Mouse (Mus musculus) WW6 (cell line): Measurements from ENCODE around the gene Acsbg2.

Experiments
- DNase-seq: peaks from one replicate; pipeline ENCODE4 v3.0.0-alpha.2; 2013; ENCODE audit warnings: low read depth, low spot score

The Acsbg2 gene

GRCm38 (mm10) chr17:56822380-56822779, 51.9 kb downstream of the Acsbg2 start:
- DNase-seq: no peak

DNA sequence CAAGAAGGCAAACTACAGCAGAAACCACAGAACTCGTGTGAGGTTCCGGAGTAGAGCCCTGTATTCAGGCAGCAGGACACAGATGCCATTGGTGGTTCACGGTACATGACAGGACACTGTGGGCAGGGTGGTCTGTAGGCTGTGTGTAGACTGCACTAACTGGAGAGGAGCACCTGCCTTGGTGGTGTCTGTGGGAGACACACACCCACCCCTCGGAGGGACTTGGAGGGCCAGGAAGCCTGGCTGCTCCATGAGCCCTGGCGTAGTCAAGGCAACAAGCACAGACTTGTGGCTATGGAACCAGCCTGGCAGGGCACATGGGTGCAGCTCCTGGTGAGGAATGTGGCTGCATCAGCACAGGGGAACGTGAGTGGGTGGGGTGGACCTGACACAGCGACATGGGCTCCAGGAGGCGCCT, 54.5 kb downstream of the Acsbg2 start:
- no peak for DNase-seq

GRCm38 (mm10) chr17:56819032-56819545, 55.2 kb downstream of the Acsbg2 start:
- DNase-seq: no peak

- DNase-seq: no peak
These were observed 56.1 kb downstream of the Acsbg2 start for GRCm38 (mm10) chr17:56818067-56818636.

- no peak for DNase-seq
These were observed 59.2 kb downstream of the Acsbg2 start for GRCm38 (mm10) chr17:56815057-56815345.

DNA sequence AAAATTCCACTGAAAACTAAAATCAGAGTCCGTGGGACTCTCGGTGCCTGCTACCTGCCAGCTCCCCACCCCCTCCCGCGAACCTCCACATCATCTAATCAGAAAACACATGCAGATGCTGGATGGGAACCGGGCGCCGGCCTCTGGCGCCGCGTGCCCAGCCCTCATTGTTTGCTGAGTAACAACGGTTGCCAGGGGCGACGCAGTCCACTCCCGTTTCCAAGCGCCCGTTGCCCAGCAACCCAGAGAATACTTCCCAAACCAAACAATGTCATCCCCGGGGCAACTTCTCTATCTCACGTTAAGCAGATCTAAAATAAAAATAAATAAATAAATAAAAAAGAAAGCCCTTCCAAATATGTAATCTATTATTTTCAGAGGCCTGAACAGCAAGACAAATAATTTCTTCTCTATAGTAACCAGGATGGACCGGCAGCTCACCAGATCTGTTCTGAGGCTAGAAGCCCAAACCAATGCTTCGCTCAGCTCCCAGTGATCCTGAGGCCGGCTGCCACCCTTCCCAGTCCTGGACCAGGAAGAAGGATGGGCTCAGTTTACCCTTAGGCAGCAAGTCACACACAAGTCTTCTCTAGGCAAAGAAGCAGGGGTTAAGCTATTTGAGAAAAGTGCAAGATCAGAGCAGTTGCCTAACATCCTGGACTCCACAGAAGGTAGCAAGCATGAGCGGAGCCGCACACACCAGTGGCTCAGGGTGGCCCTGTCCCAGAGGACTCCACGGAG, 59.8 kb downstream of the Acsbg2 start:
- DNase-seq: peak; percentile 33

GRCm38 (mm10) chr17:56810245-56810644, 64.0 kb downstream of the Acsbg2 start:
- no peak for DNase-seq

- DNase-seq: peak; percentile 46
These were observed 65.7 kb downstream of the Acsbg2 start for GRCm38 (mm10) chr17:56808518-56808917.

DNA sequence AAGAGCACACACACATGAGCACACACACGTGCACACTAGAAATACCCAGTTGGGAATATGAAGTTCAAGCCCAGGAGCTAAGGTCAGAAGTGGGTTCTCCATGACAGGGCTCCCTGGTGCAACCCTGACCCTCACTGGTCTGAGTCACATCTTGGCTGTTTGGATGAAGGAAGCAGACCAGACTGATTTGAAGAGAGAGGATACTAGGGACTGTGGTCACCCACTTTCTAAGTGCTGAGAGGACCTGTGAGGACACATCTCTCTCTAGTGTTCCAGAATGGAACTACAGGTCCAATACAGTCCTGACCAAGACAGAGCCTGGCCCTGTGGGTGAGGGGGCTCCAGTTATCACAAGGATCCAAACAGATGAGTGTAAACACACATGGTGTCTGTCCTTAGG, 68.5 kb downstream of the Acsbg2 start:
- DNase-seq: no peak

DNA sequence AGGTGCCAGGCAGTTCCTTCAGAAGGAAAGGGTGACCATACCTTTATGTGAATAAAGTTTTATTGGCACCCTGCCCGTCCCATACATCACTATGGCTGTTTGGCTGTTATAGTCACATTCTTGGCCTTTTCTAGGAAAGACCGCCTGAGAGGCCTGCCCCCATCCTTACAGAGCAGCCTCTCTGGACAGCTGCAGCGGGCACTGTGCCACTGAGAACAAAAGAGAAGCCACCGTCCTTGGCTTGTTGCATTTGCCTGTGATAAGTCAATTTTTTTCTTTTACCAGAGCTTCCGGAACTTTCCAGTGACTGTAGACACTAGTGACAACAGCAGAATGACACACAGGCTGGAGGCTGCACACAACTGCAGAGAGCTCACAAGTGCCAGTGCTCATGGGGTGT, 69.3 kb downstream of the Acsbg2 start:
- no peak for DNase-seq

- DNase-seq: no peak
These were observed 72.2 kb downstream of the Acsbg2 start for GRCm38 (mm10) chr17:56802065-56802464.

- DNase-seq: no peak
These were observed 75.0 kb downstream of the Acsbg2 start for GRCm38 (mm10) chr17:56799276-56799675.

DNA sequence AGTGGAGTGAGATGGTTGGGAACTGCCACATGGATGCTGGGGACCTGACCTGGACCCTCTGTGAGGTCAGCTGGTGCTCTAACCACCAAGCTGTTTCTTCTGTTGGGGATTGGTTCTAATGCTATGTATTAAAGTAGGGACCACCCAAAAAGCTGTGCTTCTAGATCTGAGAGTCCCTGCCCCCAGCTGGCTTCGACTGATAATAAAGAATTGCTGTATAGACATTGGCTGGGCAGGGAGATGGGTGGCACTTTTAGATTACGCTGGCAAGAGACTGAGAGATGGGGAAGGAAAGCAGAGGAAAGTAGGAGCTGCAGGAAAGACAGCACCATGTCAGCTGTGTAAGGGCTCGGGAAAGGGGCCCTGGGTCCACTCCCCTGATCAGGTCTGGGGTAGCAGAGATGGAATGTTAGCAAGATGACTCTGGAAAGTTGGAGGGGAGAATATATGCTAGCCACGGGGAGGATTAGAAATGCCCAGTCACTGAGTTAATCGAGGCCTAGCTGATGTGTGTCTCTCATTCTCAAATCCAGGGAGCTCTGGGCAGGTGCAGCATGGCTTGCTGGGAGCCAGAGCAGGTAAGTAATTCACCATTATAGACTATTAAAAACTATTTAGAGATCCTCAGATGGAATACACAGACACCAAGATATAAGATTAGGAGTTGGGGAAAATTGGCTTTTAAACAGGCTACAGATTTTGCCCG, 80.5 kb downstream of the Acsbg2 start:
- DNase-seq: no peak
